Comparison of ENCODE assay signal across 9 mouse cellular contexts in the genomic region with DNA sequence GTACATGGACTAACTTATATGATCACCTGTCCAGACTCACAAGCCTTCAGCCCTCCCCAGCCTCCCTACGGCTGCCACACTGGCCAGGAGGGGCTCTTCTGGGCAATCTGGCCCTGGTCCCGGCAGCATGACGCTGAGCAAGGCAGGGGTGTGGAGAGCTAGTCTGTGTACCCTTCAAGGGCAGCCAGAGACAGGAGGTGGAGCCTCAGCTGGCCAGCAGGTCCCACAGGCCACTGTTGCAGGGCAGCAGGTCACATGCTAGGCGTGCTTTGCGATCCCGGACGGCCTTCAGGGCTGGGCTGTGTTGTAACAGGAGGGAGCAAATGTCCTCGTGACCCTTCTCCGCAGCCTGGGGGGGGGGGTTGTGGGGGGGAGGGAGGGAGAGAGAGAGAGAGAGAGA. TPM values are rescaled to one million over a fixed set of nuclear protein-coding genes. Genes with fewer than 3 reads are reported as not detected.
DNase-seq lines count a peak whose midpoint lies in the region; ATAC-seq lines count a peak whose summit lies in the region.
"Had no signal": no experiment of that assay in that cellular context is flagged by ENCODE, and none has a peak within 500 bp of the region (broad histone marks: within the 10 kb centered on the region; RNA-seq: fewer than 3 reads in every experiment).

Gm42417 (minus strand) TSS at position 244 of the 400 bp plus-strand sequence.

- ATAC-seq in kidney, embryonic 15.5 days (replicated peaks; ENCODE audit: low FRiP score): no peak; the same call in 1 of the 2 replicates
- ATAC-seq in heart, embryonic 11.5 days (replicated peaks; ENCODE audit: insufficient number of reproducible peaks, low FRiP score, low TSS enrichment): peak; percentile 69
- peak; percentile 81 for ATAC-seq in stomach, embryonic 15.5 days (ENCODE audit: insufficient read depth, low FRiP score, low read depth)
- ATAC-seq in hindbrain, embryonic 13.5 days (ENCODE audit: low FRiP score): no peak
- ATAC-seq in erythroblast, adult 5-6 weeks (replicated peaks; ENCODE audit: low FRiP score, poor library complexity, severe bottlenecking): no peak

- DNase-seq in kidney, adult 18-20 months: peak; percentile 85
- peak; percentile 64 to 78 for DNase-seq in kidney, postnatal 4 days
- DNase-seq in layer of hippocampus, adult 18-20 months (ENCODE audit: low spot score in 2 of 2): no peak

- H3K4me3 ChIP-seq in kidney, embryonic 15.5 days (replicated peaks): no peak within 1 kb of the TSS
- no peak within 1 kb of the TSS for H3K4me3 ChIP-seq in heart, embryonic 11.5 days (ENCODE audit: low read depth, low read length)
- no peak within 1 kb of the TSS for H3K4me3 ChIP-seq in stomach, embryonic 15.5 days (replicated peaks)
- H3K4me3 ChIP-seq in hindbrain, embryonic 13.5 days: no peak within 1 kb of the TSS
- H3K4me3 ChIP-seq: neural tube, embryonic 13.5 days had no signal

- WGBS in kidney, embryonic 15.5 days: 40% methylated on average over 9 of the region's 9 CpGs
- 40% methylated on average over 9 of the region's 9 CpGs for WGBS in heart, embryonic 11.5 days (ENCODE audit: insufficient replicate concordance)
- 35% methylated on average over 9 of the region's 9 CpGs for WGBS in stomach, embryonic 15.5 days
- WGBS in hindbrain, embryonic 13.5 days: 54% methylated on average over 9 of the region's 9 CpGs

- H3K9ac ChIP-seq in kidney, embryonic 15.5 days: no peak within 1 kb of the TSS
- peak within 1 kb of the TSS; percentile 22; the same call in 1 of the 2 replicates for H3K9ac ChIP-seq in heart, embryonic 11.5 days (ENCODE audit: low read depth, low read length)
- H3K9ac ChIP-seq in stomach, embryonic 15.5 days: no peak within 1 kb of the TSS
- H3K9ac ChIP-seq in hindbrain, embryonic 13.5 days: no peak within 1 kb of the TSS
- H3K9ac ChIP-seq: neural tube, embryonic 13.5 days had no signal

- H3K9me3 ChIP-seq in kidney, embryonic 15.5 days (replicated peaks): no peaks in the 10 kb centered on the region
- no peaks in the 10 kb centered on the region for H3K9me3 ChIP-seq in heart, embryonic 11.5 days (replicated peaks; ENCODE audit: control insufficient read depth, low read length)
- H3K9me3 ChIP-seq in stomach, embryonic 15.5 days: no peaks in the 10 kb centered on the region
- no peaks in the 10 kb centered on the region for H3K9me3 ChIP-seq in hindbrain, embryonic 13.5 days
- H3K9me3 ChIP-seq: neural tube, embryonic 13.5 days had no signal

- no peak within 1 kb of the TSS for H3K27ac ChIP-seq in kidney, embryonic 15.5 days
- H3K27ac ChIP-seq in heart, embryonic 11.5 days (ENCODE audit: low read depth, low read length): peak within 1 kb of the TSS; percentile 71
- no peak within 1 kb of the TSS for H3K27ac ChIP-seq in stomach, embryonic 15.5 days
- no peak within 1 kb of the TSS for H3K27ac ChIP-seq in hindbrain, embryonic 13.5 days
- H3K27ac ChIP-seq: neural tube, embryonic 13.5 days had no signal

- H3K4me1 ChIP-seq in kidney, embryonic 15.5 days: 0 out of 2 replicates have a peak, but pooled peaks cover 1% of the 10 kb centered on the region
- peaks cover 29% of the 10 kb centered on the region for H3K4me1 ChIP-seq in heart, embryonic 11.5 days (ENCODE audit: control insufficient read depth, insufficient read depth, low read length)
- H3K4me1 ChIP-seq in stomach, embryonic 15.5 days: no peaks in the 10 kb centered on the region
- 0 out of 2 replicates have a peak, but pooled peaks cover 8% of the 10 kb centered on the region for H3K4me1 ChIP-seq in hindbrain, embryonic 13.5 days (replicated peaks)
- H3K4me1 ChIP-seq: neural tube, embryonic 13.5 days had no signal

- peaks cover 59% of the 10 kb centered on the region for H3K36me3 ChIP-seq in kidney, embryonic 15.5 days
- peaks cover 12% of the 10 kb centered on the region for H3K36me3 ChIP-seq in heart, embryonic 11.5 days (ENCODE audit: control insufficient read depth, insufficient read depth, low read length)
- peaks cover 27% of the 10 kb centered on the region for H3K36me3 ChIP-seq in stomach, embryonic 15.5 days
- H3K36me3 ChIP-seq in hindbrain, embryonic 13.5 days: peaks cover 42% of the 10 kb centered on the region

- no peak within 1 kb of the TSS for H3K4me2 ChIP-seq in kidney, embryonic 15.5 days
- no peak within 1 kb of the TSS for H3K4me2 ChIP-seq in heart, embryonic 11.5 days
- H3K4me2 ChIP-seq in stomach, embryonic 15.5 days: no peak within 1 kb of the TSS
- H3K4me2 ChIP-seq in hindbrain, embryonic 13.5 days: no peak within 1 kb of the TSS
- H3K4me2 ChIP-seq: neural tube, embryonic 13.5 days had no signal

- H3K27me3 ChIP-seq in kidney, embryonic 15.5 days: no peaks in the 10 kb centered on the region
- H3K27me3 ChIP-seq in heart, embryonic 11.5 days (ENCODE audit: control insufficient read depth, insufficient read depth, low read length): no peaks in the 10 kb centered on the region
- H3K27me3 ChIP-seq in stomach, embryonic 15.5 days (replicated peaks): no peaks in the 10 kb centered on the region
- H3K27me3 ChIP-seq in hindbrain, embryonic 13.5 days: no peaks in the 10 kb centered on the region
- H3K27me3 ChIP-seq: neural tube, embryonic 13.5 days had no signal

RNA-seq across cellular contexts. Expression of gene Gm42417, which starts in this region (rescaled TPM):
- polyA plus RNA-seq in kidney, embryonic 15.5 days (2015; fragmentation: Nextera tagmentation; extraction: Ambion mirVana): 0.32 and 0.75 TPM in 2 replicates
- polyA plus RNA-seq in heart, embryonic 11.5 days (2014; fragmentation: Nextera tagmentation; extraction: Ambion mirVana): 0.44 TPM in 1 of 2 replicates, not detected in the other
- polyA plus RNA-seq in stomach, embryonic 15.5 days (2015; fragmentation: Nextera tagmentation; extraction: Ambion mirVana): not detected in 2 replicates
- polyA plus RNA-seq in hindbrain, embryonic 13.5 days (2015; fragmentation: Nextera tagmentation; extraction: Ambion mirVana): 0.43 TPM in 1 of 2 replicates, not detected in the other
- total RNA-seq in erythroblast, adult 5-6 weeks (2015; ENCODE audit: low replicate concordance): not detected in 2 replicates
- not detected in 2 replicates for total RNA-seq in erythroblast, adult 5-6 weeks (2017; ENCODE audit: low replicate concordance)
- not detected for total RNA-seq in layer of hippocampus, adult 18-20 months (2021)

Comparison
In these comparisons a context has a peak if more than half of its experiments do, and no peak if none do; other contexts are left out.
1. Peak in ATAC-seq, H3K27ac ChIP-seq and H3K9ac ChIP-seq in heart, embryonic 11.5 days; RNA of the gene not detected or under 1 TPM.
2. Peak in ATAC-seq in stomach, embryonic 15.5 days; RNA of the gene not detected or under 1 TPM.
3. DNase-seq: peak in kidney, adult 18-20 months (single experiment) and kidney, postnatal 4 days (2 of 2); none in layer of hippocampus, adult 18-20 months (0 of 2).